Mouse (Mus musculus): ENCODE results near the gene Nol4l. TPM values are rescaled to one million over a fixed set of nuclear protein-coding genes. Genes with fewer than 3 reads are reported as not detected.
"Not testable (repeated sequence)": the region's sequence is repeated elsewhere in the genome, so short reads cannot be mapped to it uniquely, and the experiment has no call there.

Nol4l gene
- polyA plus RNA-seq, 1 experiment, result 36.3 TPM

GRCm38 (mm10) chr2:153513983-153514382 is 15.8 kb downstream of the Nol4l start:
- DNase-seq (ENCODE audit: extremely low spot score in 1 of 2, low spot score in 1 of 2), result peak in 1 of 2 experiments; percentile 65

GRCm38 (mm10) chr2:153512416-153513323 is 17.1 kb downstream of the Nol4l start:
- DNase-seq (ENCODE audit: extremely low spot score in 1 of 2, low spot score in 1 of 2), result no peak

- no peak for DNase-seq (ENCODE audit: extremely low spot score in 1 of 2, low spot score in 1 of 2)
These were observed 18.2 kb downstream of the Nol4l start for GRCm38 (mm10) chr2:153511562-153511961.

GRCm38 (mm10) chr2:153510136-153510535 is 19.6 kb downstream of the Nol4l start:
- DNase-seq (ENCODE audit: extremely low spot score in 1 of 2, low spot score in 1 of 2), result no peak

- peak in 1 of 2 experiments; percentile 57 for DNase-seq (ENCODE audit: extremely low spot score in 1 of 2, low spot score in 1 of 2)
These were observed 20.4 kb downstream of the Nol4l start for GRCm38 (mm10) chr2:153509211-153510029.

GRCm38 (mm10) chr2:153508405-153508804 is 21.4 kb downstream of the Nol4l start:
- no peak for DNase-seq (ENCODE audit: extremely low spot score in 1 of 2, low spot score in 1 of 2)

- no peak for DNase-seq (ENCODE audit: extremely low spot score in 1 of 2, low spot score in 1 of 2)
These were observed 21.8 kb downstream of the Nol4l start for GRCm38 (mm10) chr2:153507969-153508368.

GRCm38 (mm10) chr2:153506385-153506784 is 23.4 kb downstream of the Nol4l start:
- no peak for DNase-seq (ENCODE audit: extremely low spot score in 1 of 2, low spot score in 1 of 2)

GRCm38 (mm10) chr2:153499154-153499553 is 30.6 kb downstream of the Nol4l start:
- peak in 1 of 2 experiments; percentile 70 for DNase-seq (ENCODE audit: extremely low spot score in 1 of 2, low spot score in 1 of 2)

GRCm38 (mm10) chr2:153496898-153497297 is 32.9 kb downstream of the Nol4l start:
- DNase-seq (ENCODE audit: extremely low spot score in 1 of 2, low spot score in 1 of 2), result no peak

- DNase-seq (ENCODE audit: extremely low spot score in 1 of 2, low spot score in 1 of 2), result no peak
These were observed 33.5 kb downstream of the Nol4l start for GRCm38 (mm10) chr2:153496301-153496700.

- no peak for DNase-seq (ENCODE audit: extremely low spot score in 1 of 2, low spot score in 1 of 2)
These were observed 34.0 kb downstream of the Nol4l start for GRCm38 (mm10) chr2:153495818-153496217.

- DNase-seq (ENCODE audit: extremely low spot score in 1 of 2, low spot score in 1 of 2), result not testable (repeated sequence)
These were observed 34.4 kb downstream of the Nol4l start for GRCm38 (mm10) chr2:153495391-153495790.

- peak; percentile 67 to 80 for DNase-seq (ENCODE audit: extremely low spot score in 1 of 2, low spot score in 1 of 2)
These were observed 35.4 kb downstream of the Nol4l start for GRCm38 (mm10) chr2:153494293-153494811.

GRCm38 (mm10) chr2:153493781-153494292 is 35.9 kb downstream of the Nol4l start:
- no peak for DNase-seq (ENCODE audit: extremely low spot score in 1 of 2, low spot score in 1 of 2)

GRCm38 (mm10) chr2:153493393-153493731 is 36.4 kb downstream of the Nol4l start:
- no peak for DNase-seq (ENCODE audit: extremely low spot score in 1 of 2, low spot score in 1 of 2)

- DNase-seq (ENCODE audit: extremely low spot score in 1 of 2, low spot score in 1 of 2), result peak in 1 of 2 experiments; percentile 78
These were observed 37.0 kb downstream of the Nol4l start, which contains the start of gene 4930404H24Rik for GRCm38 (mm10) chr2:153492573-153493392. TSS of gene 4930404H24Rik (plus strand) at chr2:153492790.

- DNase-seq (ENCODE audit: extremely low spot score in 1 of 2, low spot score in 1 of 2), result no peak
These were observed 37.6 kb downstream of the Nol4l start for GRCm38 (mm10) chr2:153492179-153492517.

GRCm38 (mm10) chr2:153491512-153492178 is 38.1 kb downstream of the Nol4l start:
- no peak for DNase-seq (ENCODE audit: extremely low spot score in 1 of 2, low spot score in 1 of 2)

- no peak for DNase-seq (ENCODE audit: extremely low spot score in 1 of 2, low spot score in 1 of 2)
These were observed 38.8 kb downstream of the Nol4l start for GRCm38 (mm10) chr2:153490940-153491339.
